Mouse (Mus musculus) layer of hippocampus, adult 6 months (tissue): ENCODE data around the gene Klhl2. TPM values are rescaled to one million over a fixed set of nuclear protein-coding genes. Genes with fewer than 3 reads are reported as not detected.

ENCODE experiments used
- long read RNA-seq, 2 experiments: library from polyadenylated mRNA; unstranded; transcript quantifications; one replicate each; pipeline ENCODE4 v2.0.0; 2019 to 2020
- polyA plus RNA-seq: library from polyadenylated mRNA; unstranded; fragments of <200 nt; fragmentation: Nextera tagmentation; gene quantifications from 2 replicates; pipeline ENCODE4 v1.2.3, GENCODE M21; 2021

Klhl2 gene
- polyA plus RNA-seq = 39.9 and 42.9 TPM in 2 replicates
- long read RNA-seq, experiment 1, transcript Klhl2-201 (15 exons, 3,412 nt) = major isoform, 43 of 144 reads
- long read RNA-seq, experiment 1, partial matches to known transcripts = 62 of 144 reads
- long read RNA-seq, experiment 1, other reads (novel, unspliced or antisense) = 39 of 144 reads
- long read RNA-seq, experiment 2, transcript Klhl2-201 (15 exons, 3,412 nt) = major isoform, 310 of 467 reads
- long read RNA-seq, experiment 2, partial matches to known transcripts = 60 of 467 reads
- long read RNA-seq, experiment 2, other reads (novel, unspliced or antisense) = 96 of 467 reads

GRCm38 (mm10) chr8:64849897-64850541 lies at the start of gene Klhl2:
Gene Klhl2 (minus strand): TSS chr8:64850017.

GRCm38 (mm10) chr8:64733271-64733943 lies 116.4 kb downstream of the Klhl2 start, which contains the start of gene Msmo1:
Gene Msmo1 (minus strand): TSS chr8:64733792.

GRCm38 (mm10) chr8:64692651-64693201 lies 157.1 kb downstream of the Klhl2 start, which contains the start of gene Cpe:
Gene Cpe (minus strand): TSS chr8:64693054.

Other genes starting within 250 kb of the Klhl2 start
- gene Cpe, start 157.0 kb downstream of the Klhl2 start, polyA plus RNA-seq = 3,064 and 3,224 TPM in 2 replicates
- gene Msmo1, start 116.2 kb downstream of the Klhl2 start, polyA plus RNA-seq = 173 and 193 TPM in 2 replicates
- gene Tmem192, start 97.2 kb upstream of the Klhl2 start, polyA plus RNA-seq = 48.3 and 48.7 TPM in 2 replicates
- gene Trim75, start 137.8 kb upstream of the Klhl2 start, polyA plus RNA-seq = 0.10 TPM in 1 of 2 replicates, not detected in the other
- not detected in 2 replicates for gene Trim61, start 168.5 kb upstream of the Klhl2 start, polyA plus RNA-seq
- gene Trim60, start 168.6 kb upstream of the Klhl2 start, polyA plus RNA-seq = not detected in 2 replicates
- 0.24 and 0.65 TPM in 2 replicates for gene Apela, start 187.3 kb upstream of the Klhl2 start, polyA plus RNA-seq
- not detected in 2 replicates for gene Gm10663, start 225.0 kb upstream of the Klhl2 start, polyA plus RNA-seq